Mouse (Mus musculus) spleen, adult 2 months (tissue): Measurements from ENCODE around the gene Il12rb1.

Experiments
- CTCF ChIP-seq: fragments of 200-500 bp; IDR thresholded peaks from 2 replicates; pipeline ENCODE4 v1.5.1; 2011; ENCODE audit warnings: mild to moderate bottlenecking, inconsistent platforms; ENCODE audit not compliant: insufficient read depth, insufficient read length, insufficient replicate concordance; ENCODE audit errors: extremely low read depth
- POLR2A ChIP-seq: fragments of 200-500 bp; IDR thresholded peaks from 2 replicates; pipeline ENCODE4 v1.6.1; 2011; ENCODE audit warnings: low read depth, low read length, inconsistent platforms

DNA sequence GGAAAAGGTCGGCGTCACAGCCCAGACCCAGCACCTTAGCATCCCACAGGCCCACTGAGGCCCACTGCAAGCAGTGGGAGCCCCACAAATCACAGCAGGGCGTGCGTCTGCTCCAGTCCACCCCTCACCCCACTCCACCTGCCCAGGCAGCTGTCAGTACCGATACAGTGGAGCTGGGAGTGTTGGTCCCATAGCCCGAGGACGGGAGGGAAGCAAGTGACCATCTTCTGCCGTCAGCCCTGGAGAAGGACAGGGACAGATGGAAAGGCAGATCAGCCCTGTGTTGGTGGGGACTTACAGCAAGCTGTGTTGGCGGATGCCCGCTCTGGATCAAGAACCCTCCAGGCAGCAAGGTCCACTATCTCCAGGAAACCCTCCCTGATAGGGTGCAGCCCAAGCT lies 19.2 kb upstream of the Il12rb1 start:
- TF ChIP-seq CTCF: no peak
- no peak for TF ChIP-seq POLR2A
